Mouse (Mus musculus) testis, adult 2 months (tissue): Measurements from ENCODE around the gene Gp1bb. TPM values are rescaled to one million over a fixed set of nuclear protein-coding genes. Genes with fewer than 3 reads are reported as not detected.

ENCODE experiments used
- H3K27ac ChIP-seq: fragments of 200-500 bp; 2 replicates; pipeline ENCODE4 v1.5.1; 2012; ENCODE audit warnings: low read depth, low read length; ENCODE audit not compliant: control insufficient read depth, insufficient read depth
- H3K27me3 ChIP-seq: fragments of 200-500 bp; 2 replicates; pipeline ENCODE4 v1.6.1; 2012; ENCODE audit warnings: mild to moderate bottlenecking, low read length, moderate library complexity; ENCODE audit not compliant: control insufficient read depth, insufficient read depth
- H3K36me3 ChIP-seq: fragments of 200-500 bp; 2 replicates; pipeline ENCODE4 v1.6.1; 2012; ENCODE audit warnings: mild to moderate bottlenecking, low read length; ENCODE audit not compliant: control insufficient read depth, insufficient read depth
- H3K4me1 ChIP-seq: fragments of 200-500 bp; 2 replicates; pipeline ENCODE4 v1.6.1; 2012; ENCODE audit warnings: low read length; ENCODE audit not compliant: control insufficient read depth, insufficient read depth
- H3K4me3 ChIP-seq: fragments of 200-500 bp; 2 replicates; pipeline ENCODE4 v1.5.1; 2012; ENCODE audit warnings: low read depth, mild to moderate bottlenecking, low read length, moderate library complexity, mixed read lengths; ENCODE audit not compliant: control insufficient read depth
- CTCF ChIP-seq: fragments of 200-500 bp; IDR thresholded peaks from 2 replicates; pipeline ENCODE4 v1.5.1; 2012; ENCODE audit warnings: low read depth, mild to moderate bottlenecking, inconsistent platforms, low read length, moderate library complexity; ENCODE audit not compliant: control insufficient read depth, insufficient read depth, insufficient replicate concordance
- POLR2A ChIP-seq: fragments of 200-500 bp; IDR thresholded peaks from 2 replicates; pipeline ENCODE4 v1.6.1; 2012; ENCODE audit warnings: low read depth, mild to moderate bottlenecking, inconsistent platforms, low read length, moderate library complexity; ENCODE audit not compliant: control insufficient read depth
- polyA plus RNA-seq: library from polyadenylated mRNA; depleted of rRNA; stranded (reverse); fragments of >200 nt; gene quantifications from 2 replicates; pipeline ENCODE4 v1.2.3, GENCODE M21; 2012

Gp1bb gene
- polyA plus RNA-seq, 1 experiment = 10.9 TPM

- H3K36me3 ChIP-seq = no peaks in the 10 kb centered on the region
- H3K27ac ChIP-seq = no peak overlapping the region
- no peak for TF ChIP-seq CTCF
- TF ChIP-seq POLR2A = no peak
- H3K27me3 ChIP-seq = no peaks in the 10 kb centered on the region
- no peak overlapping the region for H3K4me3 ChIP-seq
- H3K4me1 ChIP-seq = peaks cover 18% of the 10 kb centered on the region
Measured at GRCm38 (mm10) chr16:18633333-18633732, 11.1 kb upstream of the Gp1bb start.

GRCm38 (mm10) chr16:18632816-18633215 lies 10.6 kb upstream of the Gp1bb start:
- Histone ChIP-seq H3K27ac (no peak overlapping the region), H3K4me3 (no peak overlapping the region), H3K27me3 (no peaks in the 10 kb centered on the region), H3K4me1 (peaks cover 22% of the 10 kb centered on the region), H3K36me3 (no peaks in the 10 kb centered on the region)
- TF ChIP-seq POLR2A (no peak), CTCF (no peak)

GRCm38 (mm10) chr16:18632059-18632458 lies 9.9 kb upstream of the Gp1bb start:
- no peaks in the 10 kb centered on the region for H3K27me3 ChIP-seq
- no peak overlapping the region for H3K27ac ChIP-seq
- H3K4me1 ChIP-seq = peaks cover 26% of the 10 kb centered on the region
- no peaks in the 10 kb centered on the region for H3K36me3 ChIP-seq
- H3K4me3 ChIP-seq = no peak overlapping the region
- TF ChIP-seq CTCF = no peak

DNA sequence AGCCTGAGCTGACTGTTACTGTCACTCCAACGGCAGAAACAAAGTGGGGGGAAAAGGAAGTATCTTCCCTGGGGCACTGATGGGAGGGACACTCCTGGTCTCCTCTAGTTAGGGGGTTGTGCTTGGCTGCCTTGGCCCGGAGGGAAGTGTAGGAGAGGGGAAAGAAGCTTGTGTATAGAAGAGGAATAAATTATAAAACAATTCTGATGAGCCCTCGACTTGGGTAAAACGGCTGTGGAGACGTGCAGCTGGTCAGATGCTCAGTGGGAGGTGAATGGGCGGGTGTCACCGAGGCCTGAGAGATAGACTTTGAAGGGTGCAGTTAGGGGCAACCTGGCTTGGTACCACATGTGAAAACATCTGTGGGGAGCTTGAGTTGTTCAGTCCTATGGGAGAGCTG lies 8.9 kb upstream of the Gp1bb start:
- H3K27me3 ChIP-seq = no peaks in the 10 kb centered on the region
- TF ChIP-seq CTCF (no peak), POLR2A (no peak)
- H3K4me1 ChIP-seq = peaks cover 31% of the 10 kb centered on the region

GRCm38 (mm10) chr16:18630291-18630690 lies 8.1 kb upstream of the Gp1bb start:
- H3K27ac ChIP-seq = no peak overlapping the region
- H3K4me1 ChIP-seq = peaks cover 37% of the 10 kb centered on the region
- H3K36me3 ChIP-seq = no peaks in the 10 kb centered on the region
- peak overlapping the region; percentile 90 for H3K4me3 ChIP-seq
- H3K27me3 ChIP-seq = no peaks in the 10 kb centered on the region
- TF ChIP-seq CTCF = no peak

More for the DNA sequence above, 8.9 kb upstream of the Gp1bb start:
- Histone ChIP-seq H3K4me3 (no peak overlapping the region), H3K27ac (no peak overlapping the region), H3K36me3 (no peaks in the 10 kb centered on the region)

GRCm38 (mm10) chr16:18629390-18630231 lies 7.4 kb upstream of the Gp1bb start, which contains the start of gene Sept5:
TSS of gene Sept5 (minus strand) at chr16:18629954.
- Histone ChIP-seq H3K27me3 (no peaks in the 10 kb centered on the region), H3K36me3 (no peaks in the 10 kb centered on the region), H3K4me3 (peak within 1 kb of the TSS; percentile 90), H3K27ac (no peak within 1 kb of the TSS), H3K4me1 (peaks cover 37% of the 10 kb centered on the region)
- TF ChIP-seq POLR2A (no peak), CTCF (no peak)

DNA sequence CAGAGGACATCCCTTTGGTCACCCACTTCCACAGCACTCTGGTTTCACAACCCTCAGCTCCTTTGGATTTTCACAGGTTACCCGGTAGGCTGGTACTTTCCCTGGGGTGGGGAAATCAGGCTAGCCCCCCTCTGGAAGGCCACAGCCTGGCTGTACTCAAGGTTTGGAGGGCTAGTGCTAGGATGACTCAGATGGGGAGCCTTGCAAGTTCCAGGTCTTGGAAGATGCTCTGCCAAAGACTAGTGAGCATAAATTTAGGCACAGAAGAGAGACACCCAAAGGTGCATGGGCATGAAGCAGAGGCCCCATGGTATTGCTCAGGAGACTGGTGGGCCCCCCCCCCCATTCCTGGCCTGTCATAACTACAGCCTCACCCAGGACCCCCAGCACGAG lies 6.7 kb upstream of the Gp1bb start:
- Histone ChIP-seq H3K27ac (no peak overlapping the region), H3K4me3 (peak overlapping the region; percentile 90), H3K36me3 (no peaks in the 10 kb centered on the region), H3K27me3 (no peaks in the 10 kb centered on the region), H3K4me1 (peaks cover 37% of the 10 kb centered on the region)
- TF ChIP-seq CTCF = no peak
- TF ChIP-seq POLR2A = no peak

DNA sequence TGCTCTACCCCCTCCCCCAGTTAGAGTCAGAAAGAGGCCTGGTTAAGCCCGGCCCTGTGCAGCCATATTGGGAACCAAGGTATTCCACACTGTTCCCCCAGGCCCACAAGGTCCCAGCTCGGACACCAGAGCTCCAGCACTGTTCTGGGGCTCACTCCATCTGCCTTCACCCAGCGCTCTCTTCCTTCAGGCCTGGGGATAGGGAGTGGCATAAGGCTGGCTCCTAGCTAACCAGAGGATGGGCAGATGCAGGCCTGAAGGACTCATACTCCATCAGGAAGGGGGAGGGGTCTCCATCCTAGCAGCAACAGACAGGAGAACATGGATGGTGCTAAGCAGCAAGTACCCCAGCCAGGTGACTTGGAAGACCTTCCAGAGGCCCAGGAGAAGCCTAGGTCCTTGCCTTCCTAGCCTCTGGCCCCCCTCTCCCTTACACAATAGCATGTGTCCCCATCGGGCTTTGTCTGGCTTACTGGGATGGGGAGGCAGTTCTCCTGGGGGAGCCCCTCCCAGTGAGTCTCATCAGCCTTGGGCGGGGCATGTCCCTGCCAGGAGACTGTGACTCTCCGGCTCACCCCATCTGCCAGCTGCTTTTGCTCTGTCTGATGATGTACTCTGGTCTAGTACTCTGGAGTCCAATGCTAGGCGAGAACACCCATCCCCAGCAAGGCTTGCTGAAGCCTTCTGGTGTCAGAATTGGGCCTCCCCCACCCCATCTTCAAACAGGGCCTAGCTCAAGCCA lies 6.2 kb upstream of the Gp1bb start:
- H3K4me3 ChIP-seq = no peak overlapping the region
- H3K27ac ChIP-seq = no peak overlapping the region
- H3K4me1 ChIP-seq = peaks cover 37% of the 10 kb centered on the region
- H3K27me3 ChIP-seq = no peaks in the 10 kb centered on the region
- no peak for TF ChIP-seq POLR2A
- no peak for TF ChIP-seq CTCF
- no peaks in the 10 kb centered on the region for H3K36me3 ChIP-seq
